Mouse (Mus musculus) hindbrain, embryonic 11.5 days (tissue): Measurements from ENCODE around the gene Tifab. TPM values are rescaled to one million over a fixed set of nuclear protein-coding genes. Genes with fewer than 3 reads are reported as not detected.

Source experiments
- ATAC-seq: fragments of 200-750 bp; cut with Nextera tagmentation; 2 replicates; pipeline ENCODE4 v1.8.0; 2017; ENCODE audit warnings: mild to moderate bottlenecking, moderate TSS enrichment, moderate library complexity; ENCODE audit not compliant: low FRiP score
- DNase-seq: peaks from one replicate; pipeline ENCODE4 v3.0.0-alpha.2; 2015; ENCODE audit warnings: low spot score
- H3K27ac ChIP-seq: fragments of 300-500 bp; sonication (generic); 2 replicates; pipeline ENCODE4 v1.5.1; 2014; ENCODE audit warnings: mild to moderate bottlenecking, low read depth, low read length
- H3K27me3 ChIP-seq: fragments of 300-500 bp; sonication (generic); 2 replicates; pipeline ENCODE4 v1.6.1; 2014; ENCODE audit warnings: mild to moderate bottlenecking, low read length, moderate library complexity, mixed read lengths; ENCODE audit not compliant: control insufficient read depth, insufficient read depth
- H3K36me3 ChIP-seq: fragments of 300-500 bp; sonication (generic); 2 replicates; pipeline ENCODE4 v1.6.1; 2014; ENCODE audit warnings: mild to moderate bottlenecking, low read length, moderate library complexity, mixed read lengths; ENCODE audit not compliant: control insufficient read depth, insufficient read depth
- H3K4me1 ChIP-seq: fragments of 300-500 bp; sonication (generic); replicated peaks from 2 replicates; pipeline ENCODE4 v1.6.1; 2014; ENCODE audit warnings: low read length, mixed read lengths; ENCODE audit not compliant: control insufficient read depth, insufficient read depth
- H3K4me2 ChIP-seq: fragments of 300-500 bp; sonication (generic); replicated peaks from 2 replicates; pipeline ENCODE4 v1.6.1; 2014; ENCODE audit warnings: mild to moderate bottlenecking, low read depth, low read length
- H3K4me3 ChIP-seq: fragments of 300-500 bp; sonication (generic); 2 replicates; pipeline ENCODE4 v1.5.1; 2014; ENCODE audit warnings: low read depth, low read length
- H3K9ac ChIP-seq: fragments of 300-500 bp; sonication (generic); 2 replicates; pipeline ENCODE4 v1.6.1; 2014; ENCODE audit warnings: low read depth, low read length
- H3K9me3 ChIP-seq: fragments of 300-500 bp; sonication (generic); 2 replicates; pipeline ENCODE4 v1.6.1; 2016; ENCODE audit warnings: low read length; ENCODE audit not compliant: control insufficient read depth
- WGBS: fragments of 180-500 bp; shearing (Covaris S2); extraction: QIAGEN DNeasy Blood & Tissue Kit; methylation state at CpG from one replicate; pipeline ENCODE4 v1.1.7; 2014; 5-methylcytosine and 5-hydroxymethylcytosine counted together
- polyA plus RNA-seq: library from polyadenylated mRNA; unstranded; fragments of >200 nt; fragmentation: Nextera tagmentation; extraction: Ambion mirVana; gene quantifications from 2 replicates; pipeline ENCODE4 v1.2.1, GENCODE M21; 2014

Gene Tifab
- polyA plus RNA-seq = 0.45 and 0.71 TPM in 2 replicates

DNA sequence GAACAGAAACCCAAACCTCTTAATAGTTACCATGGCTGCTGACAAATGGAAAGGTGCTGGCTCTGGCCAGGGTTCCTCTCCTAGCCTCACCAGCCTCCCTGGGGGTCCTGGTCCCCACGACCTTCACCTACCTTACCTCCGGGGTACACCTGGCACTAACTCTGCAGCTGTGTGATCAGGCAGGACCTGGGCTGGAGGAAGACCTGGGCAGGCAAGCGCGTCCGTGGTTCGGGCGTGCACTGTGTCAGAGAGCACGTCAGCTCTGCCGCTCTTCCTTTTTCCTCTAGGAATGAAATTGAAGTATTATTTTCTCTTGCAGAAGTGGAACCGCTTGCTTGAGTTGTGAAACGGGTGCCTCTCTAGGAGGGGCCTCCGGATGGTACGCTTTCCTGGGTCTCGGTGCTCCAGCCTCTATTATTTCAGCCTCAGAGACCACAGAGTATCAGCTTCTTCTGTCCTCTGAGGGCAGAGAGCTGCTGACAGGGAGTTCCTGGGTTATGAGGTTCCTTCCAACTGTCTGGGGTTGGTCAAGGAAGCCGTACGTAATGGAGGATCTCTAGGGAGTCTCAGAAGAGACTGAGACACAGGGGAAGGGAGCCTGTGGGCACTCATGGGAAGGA lies at the start of gene Tifab:
Gene Tifab (minus strand): TSS at position 470 of the 620 bp plus-strand sequence.
- no peaks in the 10 kb centered on the region for H3K27me3 ChIP-seq
- no peak within 1 kb of the TSS for H3K4me2 ChIP-seq
- no peak within 1 kb of the TSS for H3K4me3 ChIP-seq
- no peaks in the 10 kb centered on the region for H3K4me1 ChIP-seq
- no peaks in the 10 kb centered on the region for H3K36me3 ChIP-seq
- WGBS = 92% methylated on average over 16 of the region's 16 CpGs
- ATAC-seq (no peak), DNase-seq (no peak)
- H3K27ac ChIP-seq = no peak within 1 kb of the TSS
- no peaks in the 10 kb centered on the region for H3K9me3 ChIP-seq
- no peak within 1 kb of the TSS for H3K9ac ChIP-seq

- Histone ChIP-seq H3K4me3 (no peak overlapping the region), H3K4me2 (no peak overlapping the region), H3K36me3 (no peaks in the 10 kb centered on the region), H3K27me3 (peaks cover 65% of the 10 kb centered on the region), H3K4me1 (peaks cover 17% of the 10 kb centered on the region), H3K9me3 (no peaks in the 10 kb centered on the region), H3K9ac (no peak overlapping the region), H3K27ac (no peak overlapping the region)
- ATAC-seq (no peak), DNase-seq (no peak)
- 16% methylated on average over 10 of the region's 10 CpGs for WGBS
Measured at GRCm38 (mm10) chr13:56226175-56226954, 47.7 kb upstream of the Tifab start.

DNA sequence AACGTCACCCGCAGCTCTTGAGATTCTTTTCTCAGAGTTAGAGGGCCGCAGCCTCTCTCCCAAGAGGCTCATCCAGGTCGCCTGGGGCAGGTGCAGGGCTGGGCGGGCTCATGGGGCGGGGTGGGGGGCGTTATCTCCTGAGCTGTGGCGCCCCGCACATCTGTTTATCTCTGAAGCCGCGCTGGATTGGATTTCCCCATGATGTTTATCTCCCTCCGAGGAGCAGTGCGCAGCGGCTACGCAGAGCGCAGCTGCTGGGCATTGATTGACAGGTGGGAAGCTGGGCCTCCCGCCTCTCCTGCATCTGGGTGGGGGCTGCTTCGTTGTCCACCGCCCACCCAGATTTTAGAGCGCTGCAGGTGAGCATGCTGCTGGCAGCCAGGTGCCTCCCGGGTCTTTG lies 44.9 kb upstream of the Tifab start:
- Histone ChIP-seq H3K27me3 (peaks cover 73% of the 10 kb centered on the region), H3K9me3 (no peaks in the 10 kb centered on the region), H3K4me2 (0 out of 2 replicates have a peak overlapping the region, but pooled peaks have one; percentile 6), H3K4me1 (peaks cover 13% of the 10 kb centered on the region), H3K27ac (no peak overlapping the region), H3K4me3 (no peak overlapping the region), H3K9ac (no peak overlapping the region), H3K36me3 (no peaks in the 10 kb centered on the region)
- DNase-seq = peak; percentile 41
- WGBS = 3% methylated on average over 21 of the region's 21 CpGs
- ATAC-seq = no peak

GRCm38 (mm10) chr13:56222849-56223246 lies 44.2 kb upstream of the Tifab start:
- Histone ChIP-seq H3K27ac (no peak overlapping the region), H3K9me3 (no peaks in the 10 kb centered on the region), H3K36me3 (no peaks in the 10 kb centered on the region), H3K27me3 (peaks cover 75% of the 10 kb centered on the region), H3K4me2 (peak overlapping the region; percentile 63; the same call in 1 of the 2 replicates), H3K4me1 (peaks cover 13% of the 10 kb centered on the region), H3K4me3 (no peak overlapping the region), H3K9ac (no peak overlapping the region)
- no peak for ATAC-seq
- 3% methylated on average over 4 of the region's 4 CpGs for WGBS
- no peak for DNase-seq

DNA sequence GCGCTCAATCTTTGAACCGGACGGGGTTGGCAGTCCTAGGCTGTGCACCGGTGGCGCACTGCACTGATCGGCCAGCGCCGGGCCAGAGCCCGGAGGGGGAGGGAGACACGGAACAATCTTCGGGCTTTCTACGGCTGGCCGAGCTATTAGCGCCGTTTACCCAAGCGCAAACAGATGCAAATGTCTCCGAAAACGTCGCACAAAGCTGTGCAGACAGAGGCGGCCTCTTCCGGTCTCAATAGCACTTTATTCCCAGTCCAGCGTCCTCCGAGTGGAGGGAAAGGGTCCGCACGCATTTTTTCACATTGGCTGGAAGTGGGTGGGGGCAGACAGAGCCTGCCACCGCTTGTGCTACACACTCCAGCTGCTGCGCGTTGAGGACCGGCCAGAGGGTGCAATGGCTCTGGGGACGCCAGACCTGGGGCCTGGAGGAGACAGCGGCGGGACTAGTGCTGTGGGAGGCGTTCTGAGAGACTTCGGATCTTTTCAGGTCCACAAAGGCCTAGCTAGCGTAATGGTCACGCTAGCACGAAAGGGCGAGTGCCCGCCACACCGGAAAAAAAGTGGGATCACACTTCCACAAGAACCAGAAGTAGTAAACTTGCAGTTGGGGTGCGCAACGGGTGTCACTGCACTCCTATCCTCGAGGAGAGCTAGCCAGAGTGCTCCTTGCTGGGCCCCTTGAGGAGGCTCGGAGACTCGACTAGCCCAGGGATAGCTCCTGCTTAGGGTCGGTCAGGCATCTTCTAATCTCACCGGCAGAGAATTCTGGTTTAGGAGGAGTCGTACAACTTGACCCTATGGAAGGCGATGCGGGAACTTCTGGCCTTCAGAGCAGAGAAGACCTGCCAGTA lies 43.5 kb upstream of the Tifab start:
- ATAC-seq (peak; percentile 62), DNase-seq (peak; percentile 74)
- H3K4me3 ChIP-seq = peak overlapping the region; percentile 26
- peak overlapping the region; percentile 63 for H3K4me2 ChIP-seq
- WGBS = under 1% methylated on average over 50 of the region's 50 CpGs
- no peaks in the 10 kb centered on the region for H3K36me3 ChIP-seq
- peaks cover 73% of the 10 kb centered on the region for H3K27me3 ChIP-seq
- peak overlapping the region; percentile 63; the same call in 1 of the 2 replicates for H3K9ac ChIP-seq
- peaks cover 13% of the 10 kb centered on the region for H3K4me1 ChIP-seq
- peak overlapping the region; percentile 88 for H3K27ac ChIP-seq
- H3K9me3 ChIP-seq = no peaks in the 10 kb centered on the region

- Histone ChIP-seq H3K4me2 (peak overlapping the region; percentile 63), H3K4me3 (peak overlapping the region; percentile 26), H3K36me3 (no peaks in the 10 kb centered on the region), H3K9me3 (no peaks in the 10 kb centered on the region), H3K27ac (peak overlapping the region; percentile 88), H3K27me3 (peaks cover 70% of the 10 kb centered on the region), H3K9ac (peak overlapping the region; percentile 63), H3K4me1 (peaks cover 17% of the 10 kb centered on the region)
- DNase-seq (peak; percentile 77), ATAC-seq (peak; percentile 85)
- under 1% methylated on average over 46 of the region's 46 CpGs for WGBS
Measured at GRCm38 (mm10) chr13:56221129-56221910, 42.6 kb upstream of the Tifab start.

DNA sequence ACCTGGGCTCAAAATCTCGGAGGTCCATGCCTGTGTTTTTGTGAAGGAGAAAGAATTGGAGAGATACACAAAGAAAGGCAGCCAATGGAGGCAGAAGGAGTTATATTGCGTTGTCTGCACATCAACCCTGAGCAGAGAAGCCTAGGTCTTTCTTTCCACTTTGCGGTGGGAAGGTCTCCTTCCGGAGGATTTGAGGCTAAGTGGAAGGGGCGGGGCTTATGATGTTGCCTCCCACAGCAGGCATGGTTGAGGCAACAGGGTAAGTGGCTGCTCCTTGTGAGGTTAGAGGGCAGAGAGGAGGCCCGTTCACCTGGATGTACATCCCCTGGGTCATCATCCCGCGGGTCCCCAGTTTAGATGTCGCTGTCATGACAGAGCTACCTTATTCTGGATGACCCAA lies 40.6 kb upstream of the Tifab start:
- Histone ChIP-seq H3K4me1 (peaks cover 22% of the 10 kb centered on the region), H3K4me2 (no peak overlapping the region), H3K9ac (no peak overlapping the region), H3K27ac (no peak overlapping the region), H3K27me3 (peaks cover 59% of the 10 kb centered on the region), H3K4me3 (no peak overlapping the region), H3K36me3 (no peaks in the 10 kb centered on the region), H3K9me3 (no peaks in the 10 kb centered on the region)
- DNase-seq = no peak
- 59% methylated on average over 9 of the region's 9 CpGs for WGBS
- no peak for ATAC-seq

GRCm38 (mm10) chr13:56216090-56216489 lies 37.4 kb upstream of the Tifab start:
- WGBS = 8% methylated on average over 4 of the region's 4 CpGs

More at GRCm38 (mm10) chr13:56216090-56216489, 37.4 kb upstream of the Tifab start:
- Histone ChIP-seq H3K4me2 (no peak overlapping the region), H3K9me3 (no peaks in the 10 kb centered on the region), H3K27me3 (peaks cover 36% of the 10 kb centered on the region), H3K36me3 (no peaks in the 10 kb centered on the region), H3K27ac (0 out of 2 replicates have a peak overlapping the region, but pooled peaks have one; percentile 25), H3K9ac (no peak overlapping the region), H3K4me1 (peaks cover 9% of the 10 kb centered on the region), H3K4me3 (no peak overlapping the region)
- DNase-seq (peak; percentile 36), ATAC-seq (0 out of 2 replicates have a peak, but pooled peaks have one; percentile 39)
